Mouse (Mus musculus) embryonic facial prominence, embryonic 10.5 days (tissue): ENCODE measurements around the gene Cacna1c. TPM values are rescaled to one million over a fixed set of nuclear protein-coding genes. Genes with fewer than 3 reads are reported as not detected.

Experiments
- DNase-seq: peaks from one replicate; pipeline ENCODE4 v3.0.0-alpha.2; 2017; ENCODE audit warnings: low spot score
- H3K27ac ChIP-seq: fragments of 300-500 bp; sonication (generic); replicated peaks from 2 replicates; pipeline ENCODE4 v1.5.1; 2016; ENCODE audit warnings: mild to moderate bottlenecking
- H3K27me3 ChIP-seq: fragments of 300-500 bp; sonication (generic); replicated peaks from 2 replicates; pipeline ENCODE4 v1.6.1; 2016; ENCODE audit warnings: low read depth, mild to moderate bottlenecking; ENCODE audit not compliant: poor library complexity, severe bottlenecking
- H3K36me3 ChIP-seq: fragments of 300-500 bp; sonication (generic); replicated peaks from 2 replicates; pipeline ENCODE4 v1.6.1; 2016; ENCODE audit warnings: mild to moderate bottlenecking, moderate library complexity
- H3K4me1 ChIP-seq: fragments of 300-500 bp; sonication (generic); 2 replicates; pipeline ENCODE4 v1.6.1; 2016
- H3K4me3 ChIP-seq: fragments of 300-500 bp; sonication (generic); 2 replicates; pipeline ENCODE4 v1.5.1; 2016; ENCODE audit warnings: mild to moderate bottlenecking, moderate library complexity
- H3K9me3 ChIP-seq: fragments of 300-500 bp; sonication (generic); 2 replicates; pipeline ENCODE4 v1.6.1; 2016; ENCODE audit warnings: mild to moderate bottlenecking
- WGBS: fragments of 180-500 bp; shearing (Covaris S2); methylation state at CpG from one replicate; pipeline ENCODE4 v1.1.7; 2016; 5-methylcytosine and 5-hydroxymethylcytosine counted together
- polyA plus RNA-seq: library from polyadenylated mRNA; unstranded; fragments of >200 nt; fragmentation: Nextera tagmentation; extraction: Ambion mirVana; gene quantifications from 2 replicates; pipeline ENCODE4 v1.2.1, GENCODE M21; 2016

Gene Cacna1c
- polyA plus RNA-seq, 1 experiment from 2014 or later = 4.9 TPM

- no peak for DNase-seq
- 83% methylated on average over 10 of the region's 10 CpGs for WGBS
- H3K9me3 ChIP-seq = no peaks in the 10 kb centered on the region
- no peaks in the 10 kb centered on the region for H3K27me3 ChIP-seq
- H3K4me3 ChIP-seq = no peak overlapping the region
- no peak overlapping the region for H3K27ac ChIP-seq
- H3K4me1 ChIP-seq = peaks cover 10% of the 10 kb centered on the region
- peaks cover 11% of the 10 kb centered on the region; the same call in 1 of the 2 replicates for H3K36me3 ChIP-seq
These were observed 143.4 kb downstream of the Cacna1c start for GRCm38 (mm10) chr6:119052801-119053200.

- no peak for DNase-seq
- Histone ChIP-seq H3K4me3 (no peak overlapping the region), H3K27ac (no peak overlapping the region), H3K9me3 (no peaks in the 10 kb centered on the region), H3K27me3 (no peaks in the 10 kb centered on the region), H3K4me1 (peaks cover 11% of the 10 kb centered on the region), H3K36me3 (peaks cover 11% of the 10 kb centered on the region; the same call in 1 of the 2 replicates)
- 90% methylated on average over 15 of the region's 15 CpGs for WGBS
These were observed 143.9 kb downstream of the Cacna1c start for GRCm38 (mm10) chr6:119052366-119052765.

DNA sequence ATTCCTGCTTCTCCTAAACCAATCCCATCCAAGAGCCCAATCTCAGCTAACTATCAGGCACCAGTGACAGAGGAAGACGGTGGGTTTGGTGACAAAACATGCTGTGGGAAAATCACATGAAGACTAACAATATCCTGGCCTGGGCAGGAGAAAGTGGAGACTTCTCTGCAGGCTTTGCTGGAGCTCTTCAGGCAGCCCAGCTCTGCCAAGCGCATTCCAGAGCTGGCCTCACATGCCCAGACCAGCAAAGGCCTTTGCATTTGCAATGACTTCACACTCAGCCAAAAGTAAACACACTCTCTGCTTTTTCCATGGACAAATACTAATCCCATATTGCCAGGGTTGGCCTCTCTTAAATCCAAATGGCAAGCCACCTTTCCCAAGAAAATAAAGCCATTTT, 144.5 kb downstream of the Cacna1c start:
- H3K36me3 ChIP-seq = peaks cover 11% of the 10 kb centered on the region; the same call in 1 of the 2 replicates
- 81% methylated on average over 2 of the region's 2 CpGs for WGBS
- DNase-seq = no peak
- H3K4me1 ChIP-seq = peaks cover 18% of the 10 kb centered on the region
- H3K9me3 ChIP-seq = no peaks in the 10 kb centered on the region
- H3K4me3 ChIP-seq = no peak overlapping the region
- no peak overlapping the region for H3K27ac ChIP-seq
- H3K27me3 ChIP-seq = no peaks in the 10 kb centered on the region

- no peak overlapping the region for H3K27ac ChIP-seq
- no peaks in the 10 kb centered on the region for H3K9me3 ChIP-seq
- WGBS = 68% methylated on average over 8 of the region's 8 CpGs
- peaks cover 19% of the 10 kb centered on the region; the same call in 1 of the 2 replicates for H3K27me3 ChIP-seq
- no peak overlapping the region for H3K4me3 ChIP-seq
- H3K36me3 ChIP-seq = no peaks in the 10 kb centered on the region
- peaks cover 23% of the 10 kb centered on the region for H3K4me1 ChIP-seq
- DNase-seq = no peak
These were observed 148.9 kb downstream of the Cacna1c start for GRCm38 (mm10) chr6:119047340-119047739.

DNA sequence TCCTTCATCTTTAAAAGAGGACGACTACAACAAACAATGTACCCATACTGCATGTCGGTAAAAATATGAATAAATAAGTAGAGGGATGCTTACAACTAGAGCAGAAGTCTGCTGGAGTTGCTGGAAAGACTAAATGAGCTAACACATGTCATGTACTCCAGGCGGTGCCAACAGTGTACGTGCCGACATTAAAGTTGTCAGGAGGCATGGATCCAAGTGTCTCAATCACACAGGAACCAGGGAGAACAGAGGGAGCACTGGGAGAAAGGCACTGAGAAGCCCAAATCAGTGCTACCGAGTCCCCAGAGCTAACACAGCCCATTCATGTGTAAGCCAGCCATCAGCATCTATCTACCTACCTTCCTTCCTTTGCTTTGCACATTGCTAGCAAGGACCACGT, 150.7 kb downstream of the Cacna1c start:
- Histone ChIP-seq H3K36me3 (no peaks in the 10 kb centered on the region), H3K4me1 (peaks cover 40% of the 10 kb centered on the region), H3K27ac (no peak overlapping the region), H3K4me3 (no peak overlapping the region), H3K9me3 (no peaks in the 10 kb centered on the region), H3K27me3 (peaks cover 19% of the 10 kb centered on the region; the same call in 1 of the 2 replicates)
- 85% methylated on average over 7 of the region's 7 CpGs for WGBS
- no peak for DNase-seq

DNA sequence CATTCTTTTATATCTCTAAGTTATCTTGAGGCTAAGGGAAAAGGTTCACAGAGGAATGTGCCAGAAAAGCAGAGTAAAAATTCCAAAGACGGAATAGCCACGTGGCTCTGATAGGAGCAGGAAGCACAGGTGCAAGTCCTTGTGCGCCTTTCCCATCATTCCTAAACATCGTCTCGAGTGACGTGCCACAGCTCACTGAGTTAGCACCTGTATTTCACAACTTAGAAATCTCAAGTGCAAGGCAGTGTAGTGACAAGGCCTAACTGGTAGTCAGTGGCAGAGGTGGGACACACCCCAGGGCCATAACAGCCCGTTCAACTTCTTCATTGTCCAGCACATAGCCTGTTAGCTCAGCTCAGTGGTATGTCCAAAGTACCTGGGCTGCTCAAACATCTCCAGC, 152.1 kb downstream of the Cacna1c start:
- H3K27me3 ChIP-seq = peaks cover 19% of the 10 kb centered on the region; the same call in 1 of the 2 replicates
- 88% methylated on average over 7 of the region's 7 CpGs for WGBS
- H3K4me1 ChIP-seq = peaks cover 54% of the 10 kb centered on the region
- no peak overlapping the region for H3K4me3 ChIP-seq
- H3K9me3 ChIP-seq = no peaks in the 10 kb centered on the region
- no peak overlapping the region for H3K27ac ChIP-seq
- H3K36me3 ChIP-seq = no peaks in the 10 kb centered on the region
- DNase-seq = no peak

- Histone ChIP-seq H3K27ac (no peak overlapping the region), H3K36me3 (no peaks in the 10 kb centered on the region), H3K4me1 (peaks cover 45% of the 10 kb centered on the region), H3K4me3 (no peak overlapping the region), H3K27me3 (peaks cover 19% of the 10 kb centered on the region; the same call in 1 of the 2 replicates), H3K9me3 (no peaks in the 10 kb centered on the region)
- WGBS = 93% methylated on average over 3 of the region's 3 CpGs
- DNase-seq = no peak
These were observed 153.4 kb downstream of the Cacna1c start for GRCm38 (mm10) chr6:119042803-119043202.

GRCm38 (mm10) chr6:119040961-119041360, 155.3 kb downstream of the Cacna1c start:
- 54% methylated on average over 7 of the region's 7 CpGs for WGBS
- DNase-seq = no peak
- Histone ChIP-seq H3K27me3 (peaks cover 19% of the 10 kb centered on the region; the same call in 1 of the 2 replicates), H3K9me3 (no peaks in the 10 kb centered on the region), H3K36me3 (no peaks in the 10 kb centered on the region), H3K4me3 (no peak overlapping the region), H3K27ac (no peak overlapping the region), H3K4me1 (peaks cover 39% of the 10 kb centered on the region)

DNA sequence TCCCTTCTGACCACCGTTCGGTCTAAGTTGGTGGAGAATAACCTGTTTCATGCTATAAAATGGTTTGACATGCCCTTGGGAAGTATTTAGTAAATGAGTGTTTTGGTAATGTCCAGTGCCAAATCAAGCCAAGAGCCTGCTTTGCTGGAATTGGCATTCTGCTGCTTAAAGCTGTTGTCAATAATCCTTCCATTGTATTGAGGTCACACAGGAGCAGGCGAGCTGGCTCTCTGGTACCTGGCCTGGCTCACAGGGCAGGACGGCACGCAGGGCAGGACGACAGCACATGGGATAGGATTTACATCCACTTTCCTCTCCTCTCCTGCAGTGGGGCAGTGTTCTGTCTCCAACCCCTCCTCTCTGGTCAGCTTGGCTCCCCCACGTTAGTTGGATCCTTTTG, 156.4 kb downstream of the Cacna1c start:
- Histone ChIP-seq H3K36me3 (peaks cover 5% of the 10 kb centered on the region; the same call in 1 of the 2 replicates), H3K9me3 (peaks cover under 1% of the 10 kb centered on the region; the same call in 1 of the 2 replicates), H3K27ac (no peak overlapping the region), H3K4me3 (no peak overlapping the region), H3K27me3 (peaks cover 12% of the 10 kb centered on the region; the same call in 1 of the 2 replicates), H3K4me1 (peaks cover 39% of the 10 kb centered on the region)
- 76% methylated on average over 7 of the region's 7 CpGs for whole genome bisulfite sequencing
- no peak for DNase-seq

DNA sequence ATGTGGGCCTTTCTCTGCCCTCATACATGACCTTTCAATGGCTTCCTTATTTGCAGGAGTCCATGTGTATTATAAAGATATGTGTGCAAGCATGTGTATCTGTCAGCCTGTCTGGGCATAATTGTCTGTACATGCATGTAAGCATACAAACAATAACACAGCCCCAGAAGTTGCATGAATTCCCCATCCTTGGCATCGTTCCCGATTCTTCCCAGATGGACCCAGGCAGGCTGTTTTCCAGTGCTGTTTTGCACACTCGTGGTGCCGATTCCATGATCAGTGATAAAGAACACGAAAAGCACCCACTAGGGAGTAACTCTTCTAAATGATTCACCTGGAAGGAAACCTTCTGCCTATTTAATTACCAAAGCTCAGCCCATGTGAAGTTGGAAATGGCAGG, 156.9 kb downstream of the Cacna1c start:
- Histone ChIP-seq H3K4me3 (no peak overlapping the region), H3K27me3 (peaks cover 12% of the 10 kb centered on the region; the same call in 1 of the 2 replicates), H3K27ac (no peak overlapping the region), H3K9me3 (peaks cover 2% of the 10 kb centered on the region; the same call in 1 of the 2 replicates), H3K36me3 (peaks cover 9% of the 10 kb centered on the region), H3K4me1 (peaks cover 39% of the 10 kb centered on the region)
- 84% methylated on average over 5 of the region's 5 CpGs for WGBS
- DNase-seq = no peak

DNA sequence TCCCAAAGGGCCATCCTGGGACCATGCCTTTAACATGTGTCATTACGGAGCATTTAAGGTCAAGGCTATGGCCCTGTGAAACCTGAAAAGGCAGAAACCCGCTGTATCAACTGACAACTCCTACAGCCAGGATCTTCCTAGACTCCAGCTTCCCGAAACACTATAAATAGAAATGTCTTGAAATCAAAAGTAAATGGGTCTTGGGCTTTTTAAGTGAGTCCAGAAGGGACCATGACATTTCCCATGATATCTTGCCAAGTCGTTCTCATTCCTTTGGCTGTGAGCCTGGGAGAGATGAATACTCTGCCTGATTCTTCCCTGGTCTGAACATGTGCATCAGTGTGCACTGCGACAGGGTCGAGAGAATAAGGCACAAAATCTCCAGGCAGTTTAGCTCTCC, 158.4 kb downstream of the Cacna1c start:
- DNase-seq = no peak
- H3K27me3 ChIP-seq = no peaks in the 10 kb centered on the region
- 85% methylated on average over 6 of the region's 6 CpGs for WGBS
- H3K36me3 ChIP-seq = peaks cover 9% of the 10 kb centered on the region
- H3K9me3 ChIP-seq = peaks cover 2% of the 10 kb centered on the region; the same call in 1 of the 2 replicates
- H3K4me3 ChIP-seq = no peak overlapping the region
- peaks cover 39% of the 10 kb centered on the region for H3K4me1 ChIP-seq
- no peak overlapping the region for H3K27ac ChIP-seq

DNA sequence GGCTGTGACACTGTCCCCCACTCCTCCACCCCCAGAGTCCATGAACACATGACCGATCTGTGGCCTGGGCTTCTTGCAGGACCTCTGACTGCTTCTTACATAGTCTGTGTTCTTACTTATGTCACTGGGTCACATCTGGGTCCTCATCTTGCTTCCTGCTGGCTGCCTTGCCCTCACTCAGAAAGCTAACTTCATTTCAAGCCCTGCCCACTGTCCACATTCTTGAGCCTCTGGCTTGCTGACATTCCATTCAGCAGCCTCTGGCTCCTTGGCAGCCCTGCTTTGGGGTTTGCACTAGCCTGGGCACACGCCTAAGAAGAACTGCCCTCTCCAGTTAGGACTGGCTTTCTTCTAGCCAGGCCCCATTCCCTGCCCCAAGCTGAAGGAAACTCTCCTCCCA, 159.2 kb downstream of the Cacna1c start:
- H3K27me3 ChIP-seq = no peaks in the 10 kb centered on the region
- no peak overlapping the region for H3K4me3 ChIP-seq
- DNase-seq = no peak
- peaks cover 36% of the 10 kb centered on the region for H3K4me1 ChIP-seq
- 64% methylated on average over 2 of the region's 2 CpGs for WGBS
- peaks cover 2% of the 10 kb centered on the region; the same call in 1 of the 2 replicates for H3K9me3 ChIP-seq
- H3K27ac ChIP-seq = no peak overlapping the region; the same call in 1 of the 2 replicates
- H3K36me3 ChIP-seq = peaks cover 9% of the 10 kb centered on the region

GRCm38 (mm10) chr6:119035361-119035760, 160.9 kb downstream of the Cacna1c start:
- Histone ChIP-seq H3K4me3 (no peak overlapping the region), H3K36me3 (peaks cover 9% of the 10 kb centered on the region), H3K4me1 (peaks cover 20% of the 10 kb centered on the region), H3K27ac (no peak overlapping the region), H3K9me3 (peaks cover 2% of the 10 kb centered on the region; the same call in 1 of the 2 replicates), H3K27me3 (no peaks in the 10 kb centered on the region)
- DNase-seq = no peak
- WGBS = 93% methylated on average over 6 of the region's 6 CpGs
